Mouse (Mus musculus): ENCODE results near the gene Tmem209.

Tmem209 gene

GRCm38 (mm10) chr6:30535340-30535739 is 25.8 kb upstream of the Tmem209 start:
- peak in 1 of 2 experiments; percentile 38 for DNase-seq

GRCm38 (mm10) chr6:30528800-30529199 is 19.2 kb upstream of the Tmem209 start:
- no peak for DNase-seq

- peak; percentile 50 to 54 for DNase-seq
These were observed 17.3 kb upstream of the Tmem209 start for GRCm38 (mm10) chr6:30526586-30527515.

- DNase-seq = no peak
These were observed 16.1 kb upstream of the Tmem209 start for GRCm38 (mm10) chr6:30525456-30526332.

- DNase-seq = no peak
These were observed 10.8 kb upstream of the Tmem209 start for GRCm38 (mm10) chr6:30520400-30520799.

- no peak for DNase-seq
These were observed 4.7 kb upstream of the Tmem209 start for GRCm38 (mm10) chr6:30514242-30514641.

- DNase-seq = no peak
These were observed 708 bp upstream of the Tmem209 start for GRCm38 (mm10) chr6:30510291-30510690.

- no peak for DNase-seq
These were observed 759 bp downstream of the Tmem209 start for GRCm38 (mm10) chr6:30508824-30509223.

GRCm38 (mm10) chr6:30499049-30499448 is 10.5 kb downstream of the Tmem209 start:
- no peak for DNase-seq

- DNase-seq = no peak
These were observed 23.1 kb downstream of the Tmem209 start for GRCm38 (mm10) chr6:30486504-30486903.

GRCm38 (mm10) chr6:30482908-30483307 is 26.7 kb downstream of the Tmem209 start:
- DNase-seq = no peak

GRCm38 (mm10) chr6:30479418-30479817 is 30.2 kb downstream of the Tmem209 start:
- no peak for DNase-seq

GRCm38 (mm10) chr6:30477784-30478183 is 31.8 kb downstream of the Tmem209 start:
- DNase-seq = no peak

- DNase-seq = no peak
These were observed 32.3 kb downstream of the Tmem209 start for GRCm38 (mm10) chr6:30477210-30477714.

GRCm38 (mm10) chr6:30476025-30476765 is 33.4 kb downstream of the Tmem209 start:
- no peak for DNase-seq

- DNase-seq = no peak
These were observed 37.9 kb downstream of the Tmem209 start for GRCm38 (mm10) chr6:30471706-30472105.

- no peak for DNase-seq
These were observed 40.2 kb downstream of the Tmem209 start for GRCm38 (mm10) chr6:30469370-30469769.

- peak in 1 of 2 experiments; percentile 67 for DNase-seq
These were observed 40.9 kb downstream of the Tmem209 start for GRCm38 (mm10) chr6:30468684-30469083.

GRCm38 (mm10) chr6:30468058-30468457 is 41.5 kb downstream of the Tmem209 start:
- DNase-seq = no peak

- no peak for DNase-seq
These were observed 44.0 kb downstream of the Tmem209 start for GRCm38 (mm10) chr6:30465586-30465985.

GRCm38 (mm10) chr6:30462822-30463221 is 46.8 kb downstream of the Tmem209 start:
- no peak for DNase-seq

- DNase-seq = no peak
These were observed 47.7 kb downstream of the Tmem209 start for GRCm38 (mm10) chr6:30461755-30462344.
